ENCODE assay signal across 27 mouse cellular contexts in genomic region chr14:120002673-120003072, GRCm38 (mm10). TPM values are rescaled to one million over a fixed set of nuclear protein-coding genes. Genes with fewer than 3 reads are reported as not detected.
DNase-seq lines count a peak whose midpoint lies in the region; ATAC-seq and TF ChIP-seq lines count a peak whose summit lies in the region.
"Had no signal": no experiment of that assay in that cellular context is flagged by ENCODE, and none has a peak within 500 bp of the region (broad histone marks: within the 10 kb centered on the region; RNA-seq: fewer than 3 reads in every experiment).

No protein-coding gene starts in this region.

- TF ChIP-seq POLR2A in cerebellum, adult 2 months (IDR thresholded peaks at IDR 0.05; ENCODE audit: borderline replicate concordance, insufficient read depth, low read length) = no peak

- H3K4me1 ChIP-seq in kidney, embryonic 15.5 days = peaks cover 7% of the 10 kb centered on the region
- H3K4me1 ChIP-seq in cerebellum, adult 2 months (ENCODE audit: control insufficient read depth, insufficient read depth, low read length) = no peaks in the 10 kb centered on the region
- H3K4me1 ChIP-seq: forebrain, embryonic 13.5 days; hindbrain, embryonic 15.5 days; limb, embryonic 12.5 days; midbrain, embryonic 15.5 days; neural tube, embryonic 12.5 days had no signal

- no peak overlapping the region for H3K9ac ChIP-seq in kidney, embryonic 15.5 days
- H3K9ac ChIP-seq: forebrain, embryonic 13.5 days; hindbrain, embryonic 15.5 days; limb, embryonic 12.5 days; liver, postnatal 0 days; midbrain, embryonic 15.5 days; neural tube, embryonic 12.5 days had no signal

- WGBS in kidney, embryonic 15.5 days = 70% methylated on average over 4 of the region's 4 CpGs
- 69% methylated on average over 4 of the region's 4 CpGs for WGBS in cerebellum, adult 2 months

- H3K27ac ChIP-seq in kidney, embryonic 15.5 days = peak overlapping the region; percentile 28; the same call in 1 of the 2 replicates
- H3K27ac ChIP-seq in cerebellum, adult 2 months (ENCODE audit: insufficient read depth, low read length) = no peak overlapping the region
- H3K27ac ChIP-seq: forebrain, embryonic 13.5 days; hindbrain, embryonic 15.5 days; limb, embryonic 12.5 days; macrophage; midbrain, embryonic 15.5 days; neural tube, embryonic 12.5 days had no signal

- H3K4me2 ChIP-seq in kidney, embryonic 15.5 days = no peak overlapping the region
- H3K4me2 ChIP-seq: forebrain, embryonic 13.5 days; heart, embryonic 11.5 days; hindbrain, embryonic 15.5 days; limb, embryonic 12.5 days; liver, embryonic 11.5 days; midbrain, embryonic 15.5 days; neural tube, embryonic 12.5 days had no signal

- no peaks in the 10 kb centered on the region for H3K27me3 ChIP-seq in kidney, embryonic 15.5 days
- H3K27me3 ChIP-seq in cerebellum, adult 2 months (ENCODE audit: control insufficient read depth, insufficient read depth, low read length) = no peaks in the 10 kb centered on the region
- H3K27me3 ChIP-seq: forebrain, embryonic 13.5 days; hindbrain, embryonic 15.5 days; limb, embryonic 12.5 days; midbrain, embryonic 15.5 days; neural tube, embryonic 12.5 days had no signal

- no peaks in the 10 kb centered on the region for H3K9me3 ChIP-seq in kidney, embryonic 15.5 days (replicated peaks)
- H3K9me3 ChIP-seq: forebrain, embryonic 13.5 days; hindbrain, embryonic 15.5 days; limb, embryonic 12.5 days; midbrain, embryonic 15.5 days; neural tube, embryonic 12.5 days had no signal

- DNase-seq in kidney, adult 11 months = peak; percentile 55
- no peak for DNase-seq in kidney, postnatal 10 days
- peak; percentile 48 to 55 for DNase-seq in right cerebral cortex, postnatal 10 days (ENCODE audit: low spot score in 2 of 2)
- no peak for DNase-seq in right cerebral cortex, postnatal 25 days
- DNase-seq in telencephalon, adult 2 months (ENCODE audit: low read depth, low spot score) = peak; percentile 9
- no peak for DNase-seq in cerebellum, adult 2 months
- DNase-seq in ovary, adult 18-20 months (ENCODE audit: low spot score) = no peak
- DNase-seq: adrenal gland, postnatal 14 days; cerebellum, postnatal 36 days; gastrocnemius, postnatal 10 days; liver, postnatal 0 days; retina, postnatal 1 day; spleen, adult 18-20 months; thymus, postnatal 14 days had no signal

- no peak for TF ChIP-seq CTCF in cerebellum, adult 2 months (IDR thresholded peaks at IDR 0.05; ENCODE audit: borderline replicate concordance, insufficient read depth, low read depth, low read length)

- no peaks in the 10 kb centered on the region for H3K36me3 ChIP-seq in kidney, embryonic 15.5 days
- H3K36me3 ChIP-seq: hindbrain, embryonic 15.5 days; limb, embryonic 12.5 days; midbrain, embryonic 15.5 days; neural tube, embryonic 12.5 days had no signal

- peak; percentile 71 for ATAC-seq in kidney, embryonic 15.5 days (replicated peaks; ENCODE audit: low FRiP score)
- ATAC-seq: forebrain, embryonic 13.5 days; intestine, embryonic 16.5 days; liver, postnatal 0 days; lung, postnatal 0 days; midbrain, embryonic 15.5 days had no signal

- H3K4me3 ChIP-seq in kidney, embryonic 15.5 days (replicated peaks) = no peak overlapping the region
- no peak overlapping the region for H3K4me3 ChIP-seq in cerebellum, adult 2 months (replicated peaks; ENCODE audit: insufficient read depth, low read depth, low read length)
- H3K4me3 ChIP-seq: forebrain, embryonic 13.5 days; hindbrain, embryonic 15.5 days; limb, embryonic 12.5 days; midbrain, embryonic 15.5 days; neural tube, embryonic 12.5 days had no signal

RNA-seq across cellular contexts. Expression of gene Oxgr1, which starts 39.6 kb away (rescaled TPM):
- 0.99 and 1.2 TPM in 2 replicates for polyA plus RNA-seq in kidney, embryonic 15.5 days (2015; fragmentation: Nextera tagmentation; extraction: Ambion mirVana)
- 0.05 TPM in 2 replicates for polyA plus RNA-seq in cerebellum, adult 2 months (2012; rRNA removed)
- polyA plus RNA-seq: embryonic facial prominence, embryonic 14.5 days; forebrain, embryonic 13.5 days; heart, embryonic 11.5 days; heart, postnatal 0 days; hindbrain, embryonic 15.5 days; intestine, embryonic 16.5 days; limb, embryonic 12.5 days; liver, embryonic 11.5 days; liver, postnatal 0 days; lung, postnatal 0 days; macrophage; neural tube, embryonic 12.5 days had no signal

Comparison
In these comparisons a context has a peak if more than half of its experiments do, and no peak if none do; other contexts are left out.
1. DNase-seq: peak in kidney, adult 11 months (single experiment), right cerebral cortex, postnatal 10 days (2 of 2) and telencephalon, adult 2 months (single experiment); none in kidney, postnatal 10 days (single experiment), right cerebral cortex, postnatal 25 days (single experiment), cerebellum, adult 2 months (0 of 2) and ovary, adult 18-20 months (single experiment).